ENCODE assay signal across 21 mouse cellular contexts in the genomic region with DNA sequence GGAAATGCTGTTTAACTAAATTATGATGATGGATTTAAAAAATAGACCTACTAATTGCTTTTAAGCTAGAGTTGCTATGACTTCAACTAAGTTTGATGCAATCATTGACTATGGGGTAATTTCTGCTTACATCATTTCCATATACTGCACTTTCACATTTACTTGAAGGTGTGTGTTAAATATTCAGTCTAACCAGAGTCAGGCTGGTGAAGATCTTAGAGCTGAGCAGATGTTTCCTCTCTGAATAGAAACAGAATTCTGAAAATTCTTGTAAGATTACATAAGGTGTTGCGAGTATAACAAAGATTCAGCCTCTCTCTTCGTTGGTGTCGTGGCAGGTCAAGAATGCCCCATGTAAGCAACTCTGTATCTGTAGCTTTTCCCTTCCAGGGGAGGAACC.
"Had no signal": no experiment of that assay in that cellular context is flagged by ENCODE, and none has a peak within 500 bp of the region (broad histone marks: within the 10 kb centered on the region; RNA-seq: fewer than 3 reads in every experiment).

No protein-coding gene starts in this region.

- H3K4me3 ChIP-seq: lung, embryonic 15.5 days; midbrain, embryonic 10.5 days; midbrain, embryonic 12.5 days; myocyte; neural tube, embryonic 13.5 days; neural tube, embryonic 15.5 days had no signal

- H3K27me3 ChIP-seq: lung, embryonic 15.5 days; midbrain, embryonic 12.5 days; neural tube, embryonic 13.5 days; neural tube, embryonic 15.5 days had no signal

- H3K27ac ChIP-seq: lung, embryonic 15.5 days; macrophage; midbrain, embryonic 10.5 days; midbrain, embryonic 12.5 days; neural tube, embryonic 13.5 days; neural tube, embryonic 15.5 days had no signal

- H3K9me3 ChIP-seq: lung, embryonic 15.5 days; midbrain, embryonic 10.5 days; midbrain, embryonic 12.5 days; neural tube, embryonic 13.5 days; neural tube, embryonic 15.5 days had no signal

- DNase-seq: lung, adult 2 months; lung, postnatal 14 days; lung, postnatal 36 days; midbrain, embryonic 14.5 days; retina, postnatal 1 day; right cerebral cortex, adult 18-20 months; right cerebral cortex, postnatal 25 days; right cerebral cortex, postnatal 4 days; spleen, adult 18-20 months; thymus, adult 18-20 months; thymus, postnatal 14 days; thymus, postnatal 36 days had no signal

- H3K4me2 ChIP-seq: lung, embryonic 15.5 days; midbrain, embryonic 12.5 days; neural tube, embryonic 13.5 days; neural tube, embryonic 15.5 days had no signal

- ATAC-seq: lung, postnatal 0 days; midbrain, embryonic 16.5 days had no signal

- H3K36me3 ChIP-seq: lung, embryonic 15.5 days; midbrain, embryonic 10.5 days; midbrain, embryonic 12.5 days; neural tube, embryonic 13.5 days; neural tube, embryonic 15.5 days had no signal

- H3K4me1 ChIP-seq: midbrain, embryonic 10.5 days; midbrain, embryonic 12.5 days; neural tube, embryonic 13.5 days; neural tube, embryonic 15.5 days had no signal

- H3K9ac ChIP-seq: lung, embryonic 15.5 days; midbrain, embryonic 12.5 days; neural tube, embryonic 13.5 days; neural tube, embryonic 15.5 days had no signal
